Mouse (Mus musculus) thymus, adult 2 months (tissue): ENCODE measurements at regions not wholly inside any gene's neighbourhood (a gene's known extent, or its start where the extent isn't known, plus 50 kb on each side); places are given as distances from the start of the nearest gene placed in this dataset.

Source experiments
- DNase-seq: peaks from one replicate; pipeline ENCODE4 v3.0.0; 2021
- H3K27ac ChIP-seq: fragments of 200-500 bp; 2 replicates; pipeline ENCODE4 v1.5.1; 2012; ENCODE audit warnings: low read length, control low read depth; ENCODE audit not compliant: control insufficient read depth, insufficient read depth
- H3K27me3 ChIP-seq: fragments of 200-500 bp; 2 replicates; pipeline ENCODE4 v1.6.1; 2012; ENCODE audit warnings: mild to moderate bottlenecking, low read length, moderate library complexity, mixed read lengths; ENCODE audit not compliant: control insufficient read depth, insufficient read depth
- H3K36me3 ChIP-seq: fragments of 200-500 bp; 2 replicates; pipeline ENCODE4 v1.6.1; 2012; ENCODE audit warnings: mild to moderate bottlenecking, low read length, moderate library complexity; ENCODE audit not compliant: control insufficient read depth, insufficient read depth
- H3K4me1 ChIP-seq: fragments of 200-500 bp; replicated peaks from 2 replicates; pipeline ENCODE4 v1.6.1; 2012; ENCODE audit warnings: low read length; ENCODE audit not compliant: control insufficient read depth, insufficient read depth
- H3K4me3 ChIP-seq: fragments of 200-500 bp; 2 replicates; pipeline ENCODE4 v1.5.1; 2012; ENCODE audit warnings: mild to moderate bottlenecking, low read length, control low read depth, moderate library complexity; ENCODE audit not compliant: control insufficient read depth, insufficient read depth
- CTCF ChIP-seq: fragments of 200-500 bp; IDR thresholded peaks from 2 replicates; pipeline ENCODE4 v1.5.1; 2012; ENCODE audit warnings: mild to moderate bottlenecking, control low read depth, low read length, moderate library complexity, borderline replicate concordance; ENCODE audit not compliant: control insufficient read depth, poor library complexity, insufficient read depth; ENCODE audit errors: extremely low read depth
- POLR2A ChIP-seq: fragments of 200-500 bp; IDR thresholded peaks from 2 replicates; pipeline ENCODE4 v1.6.1; 2012; ENCODE audit warnings: mild to moderate bottlenecking, low read length, control low read depth, moderate library complexity; ENCODE audit not compliant: control insufficient read depth, poor library complexity, insufficient read depth; ENCODE audit errors: extremely low read depth
- WGBS: fragments of 180-500 bp; shearing (Covaris S2); methylation state at CpG from one replicate; pipeline ENCODE4 v1.1.7; 2018; 5-methylcytosine and 5-hydroxymethylcytosine counted together

DNA sequence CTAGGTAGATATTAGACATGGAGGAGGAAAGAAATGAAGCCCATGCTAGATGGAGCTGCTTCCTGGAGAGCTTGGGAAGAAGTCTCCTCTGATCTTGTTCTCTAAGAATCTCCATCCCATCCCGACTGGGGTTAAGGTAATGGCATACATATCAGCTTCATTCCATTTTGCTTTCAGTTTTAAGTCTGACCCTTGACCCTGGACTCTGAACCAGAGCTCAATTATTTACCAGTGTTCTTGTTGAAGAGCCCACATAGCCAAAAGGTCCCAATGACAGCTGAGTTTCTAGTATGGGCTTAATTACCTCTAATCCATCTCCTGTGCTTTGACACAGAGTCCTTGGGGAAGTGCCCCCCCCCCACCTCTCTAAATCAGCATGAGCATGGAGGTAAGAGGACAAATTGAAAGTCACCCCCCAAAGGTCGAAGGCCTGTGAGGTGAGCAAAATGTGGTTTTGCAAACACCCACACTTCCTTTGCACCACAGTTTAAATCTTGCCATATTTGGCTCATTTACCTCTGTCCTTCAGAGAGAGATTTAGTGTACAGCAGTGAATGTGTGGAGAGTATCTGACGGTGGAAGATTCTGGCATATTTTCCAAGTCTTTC lies 371.5 kb downstream of the Ets1 start:
- H3K27me3 ChIP-seq = no peaks in the 10 kb centered on the region
- H3K4me1 ChIP-seq = peaks cover 2% of the 10 kb centered on the region; the same call in 1 of the 2 replicates
- WGBS = 70% methylated on average over 3 of the region's 3 CpGs
- TF ChIP-seq POLR2A = no peak
- no peak for TF ChIP-seq CTCF
- H3K4me3 ChIP-seq = no peak overlapping the region
- no peaks in the 10 kb centered on the region for H3K36me3 ChIP-seq
- peak; percentile 13 for DNase-seq
- H3K27ac ChIP-seq = no peak overlapping the region

DNA sequence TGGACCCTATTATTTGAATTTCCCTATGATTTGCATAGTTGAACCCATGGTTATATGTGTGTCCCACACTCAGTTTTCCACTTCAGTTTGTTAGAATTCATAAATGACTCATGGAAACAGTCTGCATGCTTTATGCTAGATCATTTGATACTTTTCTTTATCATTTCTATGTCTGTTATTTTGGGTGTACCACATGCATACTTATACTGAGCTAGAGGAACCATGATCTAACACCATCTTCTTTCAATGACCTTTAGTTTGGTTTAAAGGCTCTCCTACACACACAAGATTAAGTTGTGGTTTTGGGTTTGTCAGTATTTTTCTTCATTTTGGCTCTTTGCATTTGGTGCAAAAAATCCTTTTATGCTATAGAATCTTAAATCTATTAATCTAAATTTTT lies 375.2 kb downstream of the Ets1 start:
- TF ChIP-seq CTCF = no peak
- no peak for TF ChIP-seq POLR2A
- no peak for DNase-seq
- H3K4me3 ChIP-seq = no peak overlapping the region
- H3K4me1 ChIP-seq = peaks cover 2% of the 10 kb centered on the region; the same call in 1 of the 2 replicates
- H3K27me3 ChIP-seq = no peaks in the 10 kb centered on the region
- H3K27ac ChIP-seq = no peak overlapping the region
- H3K36me3 ChIP-seq = no peaks in the 10 kb centered on the region

DNA sequence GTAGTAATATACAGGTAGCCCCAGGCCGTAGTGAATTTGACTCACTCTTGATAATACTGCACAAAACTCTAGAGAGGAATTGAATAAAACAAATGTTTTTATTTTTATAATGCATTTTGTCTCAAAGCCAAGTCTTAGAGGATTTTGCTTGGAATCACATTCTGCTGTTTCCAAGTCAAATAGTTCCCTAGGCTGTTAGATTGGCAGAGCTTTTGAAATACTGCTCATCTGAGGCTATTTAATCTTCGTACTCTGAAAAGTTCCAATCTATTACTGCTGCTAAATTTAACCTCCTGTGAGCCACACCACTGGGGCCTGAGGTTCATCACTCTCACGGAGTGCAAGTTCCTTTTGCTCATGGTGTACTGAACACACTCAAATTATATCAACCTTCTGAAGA lies 399.4 kb downstream of the Ets1 start:
- no peak for DNase-seq
- H3K27ac ChIP-seq = no peak overlapping the region
- no peaks in the 10 kb centered on the region for H3K36me3 ChIP-seq
- WGBS = 88% methylated on average over 3 of the region's 3 CpGs
- H3K4me1 ChIP-seq = no peaks in the 10 kb centered on the region
- no peaks in the 10 kb centered on the region for H3K27me3 ChIP-seq
- TF ChIP-seq POLR2A (no peak), CTCF (no peak)
- no peak overlapping the region for H3K4me3 ChIP-seq

DNA sequence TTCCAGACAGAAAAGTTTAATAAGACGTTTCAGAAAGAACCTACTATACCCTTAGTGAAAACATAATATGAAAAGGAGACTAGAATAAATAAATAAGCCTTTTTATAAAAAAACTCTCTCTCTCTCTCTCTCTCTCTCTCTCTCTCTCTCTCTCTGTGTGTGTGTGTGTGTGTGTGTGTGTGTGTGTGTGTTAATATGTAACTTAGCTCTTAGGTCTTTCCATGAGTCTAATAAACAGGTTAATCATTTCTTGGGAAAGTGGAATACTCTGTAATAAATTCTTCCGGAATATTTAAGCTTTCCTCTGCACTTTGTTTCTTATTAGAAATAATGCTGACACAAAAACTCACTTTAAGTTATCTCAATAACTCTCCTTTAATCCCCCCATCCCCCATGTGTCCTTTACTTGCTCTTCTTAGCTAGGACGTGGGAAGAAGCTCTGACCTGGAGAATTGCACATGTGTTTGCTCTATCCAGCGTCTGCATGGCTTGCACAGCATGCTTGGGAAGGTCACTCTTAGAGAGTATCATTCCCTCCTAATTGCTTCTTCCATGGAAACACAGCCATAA lies 403.3 kb downstream of the Ets1 start:
- no peaks in the 10 kb centered on the region for H3K36me3 ChIP-seq
- DNase-seq = no peak
- no peaks in the 10 kb centered on the region for H3K4me1 ChIP-seq
- H3K27ac ChIP-seq = no peak overlapping the region
- WGBS = 87% methylated on average over 4 of the region's 4 CpGs
- H3K27me3 ChIP-seq = no peaks in the 10 kb centered on the region
- no peak overlapping the region for H3K4me3 ChIP-seq
- no peak for TF ChIP-seq CTCF
- TF ChIP-seq POLR2A = no peak

DNA sequence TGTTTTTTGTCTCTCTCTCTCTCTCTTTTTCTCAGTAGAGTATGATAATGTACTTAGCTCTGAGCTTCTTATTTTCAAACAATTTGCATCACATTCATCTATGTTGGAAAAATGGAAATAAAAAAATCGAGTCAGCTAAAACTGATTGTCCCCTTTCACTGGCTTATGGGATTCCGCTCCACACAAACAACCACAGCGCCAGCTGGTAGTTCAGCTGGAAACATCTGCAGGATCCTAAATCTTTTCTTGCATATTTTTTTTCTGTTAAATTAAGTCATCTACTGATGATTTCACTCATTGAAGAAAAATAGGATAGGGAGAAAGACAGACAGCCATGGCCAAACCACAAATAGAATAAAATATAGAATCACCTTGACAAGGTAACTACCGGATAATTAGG lies 414.8 kb downstream of the Ets1 start:
- H3K27me3 ChIP-seq = no peaks in the 10 kb centered on the region
- WGBS = 96% methylated on average over 4 of the region's 4 CpGs
- no peak for DNase-seq
- no peak overlapping the region for H3K27ac ChIP-seq
- TF ChIP-seq POLR2A = no peak
- TF ChIP-seq CTCF = no peak
- no peaks in the 10 kb centered on the region for H3K4me1 ChIP-seq
- no peak overlapping the region for H3K4me3 ChIP-seq
- no peaks in the 10 kb centered on the region for H3K36me3 ChIP-seq

DNA sequence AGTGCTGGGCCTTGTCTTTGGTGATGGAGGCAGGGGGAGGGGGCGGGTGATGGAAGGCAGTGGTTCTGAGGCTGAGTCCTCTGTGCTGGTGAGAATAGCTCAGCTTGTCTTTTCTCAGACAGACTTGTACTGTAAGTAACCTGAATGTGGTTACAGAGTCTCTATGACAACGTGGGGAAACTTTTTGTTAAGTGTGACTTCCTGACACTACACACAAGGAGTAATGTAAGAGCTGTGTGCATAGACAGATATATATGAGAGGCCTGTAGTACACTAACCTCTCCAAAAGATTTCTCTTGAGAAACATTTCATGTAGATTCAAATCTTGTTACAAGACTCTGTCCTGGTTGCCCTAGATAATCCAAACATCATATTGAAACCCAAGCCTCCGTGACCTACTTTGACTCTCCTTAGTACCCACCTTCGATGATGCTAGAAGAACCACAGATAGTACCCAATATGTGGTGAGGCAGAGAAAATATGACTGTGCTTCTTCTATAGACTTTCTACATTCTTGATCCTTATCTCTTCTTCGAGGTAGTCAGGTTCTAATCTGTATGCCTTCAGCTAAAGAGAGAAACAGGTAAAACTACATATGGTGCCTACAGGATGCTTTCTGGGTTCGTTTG lies 424.7 kb downstream of the Ets1 start:
- WGBS = 66% methylated on average over 6 of the region's 6 CpGs
- DNase-seq = peak; percentile 6
- H3K4me3 ChIP-seq = no peak overlapping the region
- H3K4me1 ChIP-seq = peaks cover 5% of the 10 kb centered on the region
- TF ChIP-seq CTCF (no peak), POLR2A (no peak)
- 0 out of 2 replicates have a peak overlapping the region, but pooled peaks have one; percentile 21 for H3K27ac ChIP-seq
- H3K27me3 ChIP-seq = no peaks in the 10 kb centered on the region
- H3K36me3 ChIP-seq = no peaks in the 10 kb centered on the region
